Mouse (Mus musculus) limb, embryonic 13.5 days (tissue): ENCODE results near the gene Zfp57. TPM values are rescaled to one million over a fixed set of nuclear protein-coding genes. Genes with fewer than 3 reads are reported as not detected.

Experiments used
- ATAC-seq: fragments of 200-750 bp; cut with Nextera tagmentation; 2 replicates; pipeline ENCODE4 v1.8.0; 2017; ENCODE audit warnings: low read depth, moderate number of reproducible peaks, moderate TSS enrichment; ENCODE audit not compliant: low FRiP score
- H3K27ac ChIP-seq: fragments of 300-500 bp; sonication (generic); 2 replicates; pipeline ENCODE4 v1.5.1; 2015; ENCODE audit warnings: inconsistent platforms, mild to moderate bottlenecking, moderate library complexity
- H3K27me3 ChIP-seq: fragments of 300-500 bp; sonication (generic); 2 replicates; pipeline ENCODE4 v1.6.1; 2015; ENCODE audit warnings: mild to moderate bottlenecking, inconsistent platforms
- H3K36me3 ChIP-seq: fragments of 300-500 bp; sonication (generic); 2 replicates; pipeline ENCODE4 v1.6.1; 2015; ENCODE audit warnings: inconsistent platforms, mild to moderate bottlenecking, moderate library complexity
- H3K4me1 ChIP-seq: fragments of 300-500 bp; sonication (generic); 2 replicates; pipeline ENCODE4 v1.6.1; 2015; ENCODE audit warnings: inconsistent platforms
- H3K4me2 ChIP-seq: fragments of 300-500 bp; sonication (generic); replicated peaks from 2 replicates; pipeline ENCODE4 v1.6.1; 2015; ENCODE audit warnings: inconsistent platforms, mild to moderate bottlenecking, moderate library complexity
- H3K4me3 ChIP-seq: fragments of 300-500 bp; sonication (generic); 2 replicates; pipeline ENCODE4 v1.5.1; 2015; ENCODE audit warnings: moderate library complexity, mild to moderate bottlenecking, inconsistent platforms
- H3K9ac ChIP-seq: fragments of 300-500 bp; sonication (generic); 2 replicates; pipeline ENCODE4 v1.6.1; 2015; ENCODE audit warnings: mild to moderate bottlenecking, inconsistent platforms
- H3K9me3 ChIP-seq: fragments of 300-500 bp; sonication (generic); 2 replicates; pipeline ENCODE4 v1.6.1; 2016; ENCODE audit warnings: inconsistent platforms
- WGBS: fragments of 180-500 bp; shearing (Covaris S2); methylation state at CpG from one replicate; pipeline ENCODE4 v1.1.7; 2015; 5-methylcytosine and 5-hydroxymethylcytosine counted together
- polyA plus RNA-seq: library from polyadenylated mRNA; unstranded; fragments of >200 nt; fragmentation: Nextera tagmentation; extraction: Ambion mirVana; gene quantifications from 2 replicates; pipeline ENCODE4 v1.2.1, GENCODE M21; 2015

The Zfp57 gene
- polyA plus RNA-seq, 1 experiment from 2014 or later: 138 TPM

- peaks cover 10% of the 10 kb centered on the region for H3K27me3 ChIP-seq
Measured at GRCm38 (mm10) chr17:37048383-37048782, 47.4 kb downstream of the Zfp57 start.

DNA sequence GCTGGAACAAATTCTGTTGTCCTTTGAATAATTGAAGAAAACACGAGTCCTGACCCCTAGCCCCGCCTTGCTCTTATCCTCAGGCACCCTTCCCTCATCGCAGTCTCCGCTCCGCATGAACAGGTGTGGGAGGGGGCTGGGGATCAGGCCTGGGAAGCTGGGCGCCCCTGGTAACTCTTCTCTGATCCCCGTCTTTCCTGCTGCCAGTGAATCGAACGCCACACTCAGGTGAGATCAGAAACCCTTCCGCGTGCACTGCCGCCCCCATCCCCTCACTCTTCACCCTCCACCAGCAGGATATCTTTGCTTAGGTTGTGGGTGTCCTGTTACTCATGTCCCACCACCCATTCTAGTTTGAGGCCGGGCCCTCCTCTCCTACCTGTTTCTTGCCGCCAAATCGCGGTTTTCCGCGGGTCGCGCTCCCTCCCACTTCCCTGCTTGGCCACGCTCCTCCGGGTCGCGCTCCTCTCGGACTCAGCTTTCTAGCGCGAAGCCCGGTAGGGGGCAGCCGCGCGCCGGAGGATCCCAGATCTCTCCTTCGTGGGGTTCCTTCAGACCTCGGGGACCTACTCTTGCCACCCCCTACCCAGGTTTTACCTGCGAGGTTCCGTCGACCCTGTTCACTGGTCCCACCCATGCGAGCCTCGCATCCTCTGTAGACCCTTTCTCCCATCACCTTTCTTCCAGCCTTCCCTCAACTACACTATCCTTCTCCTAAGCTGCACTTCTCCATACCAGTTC is 48.8 kb downstream of the Zfp57 start:
- H3K4me3 ChIP-seq: peak overlapping the region; percentile 72
- H3K4me2 ChIP-seq: peak overlapping the region; percentile 93
- H3K9ac ChIP-seq: peak overlapping the region; percentile 87
- WGBS: 3% methylated on average over 39 of the region's 39 CpGs
- peaks cover 45% of the 10 kb centered on the region for H3K4me1 ChIP-seq
- peaks cover 20% of the 10 kb centered on the region for H3K36me3 ChIP-seq
- peaks cover 10% of the 10 kb centered on the region for H3K27me3 ChIP-seq
- no peaks in the 10 kb centered on the region for H3K9me3 ChIP-seq
- H3K27ac ChIP-seq: peak overlapping the region; percentile 63; the same call in 1 of the 2 replicates
- ATAC-seq: peak; percentile 13; the same call in 1 of the 2 replicates

More at GRCm38 (mm10) chr17:37048383-37048782, 47.4 kb downstream of the Zfp57 start:
- H3K4me3 ChIP-seq: no peak overlapping the region
- H3K4me1 ChIP-seq: peaks cover 45% of the 10 kb centered on the region
- peaks cover 6% of the 10 kb centered on the region; the same call in 1 of the 2 replicates for H3K36me3 ChIP-seq
- 0 out of 2 replicates have a peak overlapping the region, but pooled peaks have one; percentile 14 for H3K4me2 ChIP-seq
- no peak overlapping the region for H3K9ac ChIP-seq
- no peak overlapping the region for H3K27ac ChIP-seq
- 77% methylated on average over 7 of the region's 7 CpGs for WGBS
- ATAC-seq: no peak
- no peaks in the 10 kb centered on the region for H3K9me3 ChIP-seq

- Histone ChIP-seq H3K9me3 (no peaks in the 10 kb centered on the region), H3K4me3 (peak overlapping the region; percentile 72), H3K4me2 (peak overlapping the region; percentile 93), H3K9ac (peak overlapping the region; percentile 87), H3K27me3 (peaks cover 10% of the 10 kb centered on the region), H3K36me3 (peaks cover 27% of the 10 kb centered on the region), H3K4me1 (peaks cover 40% of the 10 kb centered on the region), H3K27ac (peak overlapping the region; percentile 63; the same call in 1 of the 2 replicates)
- 1% methylated on average over 22 of the region's 22 CpGs for WGBS
- peak; percentile 60 for ATAC-seq
Measured at GRCm38 (mm10) chr17:37050399-37050798, 49.4 kb downstream of the Zfp57 start.

GRCm38 (mm10) chr17:37050876-37051275 is 49.9 kb downstream of the Zfp57 start:
- Histone ChIP-seq H3K9me3 (no peaks in the 10 kb centered on the region), H3K4me3 (peak overlapping the region; percentile 72), H3K4me2 (peak overlapping the region; percentile 93), H3K27me3 (peaks cover 10% of the 10 kb centered on the region), H3K4me1 (peaks cover 40% of the 10 kb centered on the region), H3K36me3 (peaks cover 31% of the 10 kb centered on the region), H3K9ac (peak overlapping the region; percentile 87), H3K27ac (no peak overlapping the region; the same call in 1 of the 2 replicates)
- WGBS: 2% methylated on average over 27 of the region's 27 CpGs
- ATAC-seq: peak; percentile 6; the same call in 1 of the 2 replicates

GRCm38 (mm10) chr17:37051745-37052144 is 50.8 kb downstream of the Zfp57 start:
- Histone ChIP-seq H3K9ac (no peak overlapping the region; the same call in 1 of the 2 replicates), H3K27ac (no peak overlapping the region), H3K9me3 (no peaks in the 10 kb centered on the region), H3K36me3 (peaks cover 40% of the 10 kb centered on the region), H3K27me3 (peaks cover 10% of the 10 kb centered on the region), H3K4me2 (peak overlapping the region; percentile 93), H3K4me3 (0 out of 2 replicates have a peak overlapping the region, but pooled peaks have one; percentile 72), H3K4me1 (peaks cover 38% of the 10 kb centered on the region)
- WGBS: 50% methylated on average over 4 of the region's 4 CpGs
- ATAC-seq: no peak

DNA sequence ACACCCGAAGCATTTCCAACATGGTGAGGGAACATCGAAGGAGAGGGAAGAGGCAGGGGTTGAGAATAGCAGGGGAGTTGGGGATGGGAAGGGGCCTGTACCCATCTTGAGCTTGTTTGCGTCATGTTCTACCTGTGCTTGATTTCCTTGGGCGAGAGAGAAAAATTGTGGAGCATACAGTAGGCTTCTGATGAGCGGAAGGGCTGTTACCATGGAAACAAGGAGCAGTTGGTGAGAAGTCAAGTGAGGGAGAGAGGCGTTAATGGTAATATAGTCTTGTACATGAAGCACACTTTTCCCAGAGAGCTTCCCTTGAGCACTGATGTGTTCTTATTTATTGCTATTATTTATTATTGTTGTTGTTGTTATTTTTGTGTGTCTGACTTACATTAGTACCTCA is 56.0 kb downstream of the Zfp57 start:
- Histone ChIP-seq H3K27ac (no peak overlapping the region), H3K4me1 (no peaks in the 10 kb centered on the region), H3K9ac (no peak overlapping the region), H3K4me2 (no peak overlapping the region), H3K4me3 (no peak overlapping the region), H3K36me3 (peaks cover 80% of the 10 kb centered on the region), H3K27me3 (no peaks in the 10 kb centered on the region), H3K9me3 (no peaks in the 10 kb centered on the region)
- WGBS: 89% methylated on average over 6 of the region's 6 CpGs
- ATAC-seq: no peak

Other genes starting within 250 kb of the Zfp57 start
- gene H2-M10.5, start 228.3 kb upstream of the Zfp57 start, polyA plus RNA-seq: not detected in 2 replicates
- gene H2-M10.6, start 189.0 kb upstream of the Zfp57 start, polyA plus RNA-seq: not detected in 2 replicates
- gene Trim26, start 164.0 kb upstream of the Zfp57 start, polyA plus RNA-seq: 52.3 and 53.7 TPM in 2 replicates
- 0.13 and 0.28 TPM in 2 replicates for gene Trim15, start 134.0 kb upstream of the Zfp57 start, polyA plus RNA-seq
- 2.5 and 3.9 TPM in 2 replicates for gene Trim10, start 131.6 kb upstream of the Zfp57 start, polyA plus RNA-seq
- gene Trim40, start 111.0 kb upstream of the Zfp57 start, polyA plus RNA-seq: not detected in 2 replicates
- gene Trim31, start 103.0 kb upstream of the Zfp57 start, polyA plus RNA-seq: not detected in 2 replicates
- gene Rnf39, start 58.2 kb upstream of the Zfp57 start, polyA plus RNA-seq: 1.4 and 1.5 TPM in 2 replicates
- gene Ppp1r11, start 49.4 kb upstream of the Zfp57 start, polyA plus RNA-seq: 115 and 118 TPM in 2 replicates
- 111 and 117 TPM in 2 replicates for gene Znrd1, start 42.6 kb upstream of the Zfp57 start, polyA plus RNA-seq
- gene Znrd1as, start 42.6 kb upstream of the Zfp57 start, polyA plus RNA-seq: 5.7 and 5.8 TPM in 2 replicates
- not detected in 2 replicates for gene 2410137M14Rik, start 19.9 kb upstream of the Zfp57 start, polyA plus RNA-seq
- gene H2-M5, start 11.6 kb upstream of the Zfp57 start, polyA plus RNA-seq: 1.3 TPM in 2 replicates
- 0.18 and 0.22 TPM in 2 replicates for gene Mog, start 22.2 kb downstream of the Zfp57 start, polyA plus RNA-seq
- gene Gabbr1, start 44.8 kb downstream of the Zfp57 start, polyA plus RNA-seq: 13.3 and 15.2 TPM in 2 replicates
- gene Olfr90, start 87.3 kb downstream of the Zfp57 start, polyA plus RNA-seq: 0.09 TPM in 1 of 2 replicates, not detected in the other
- gene Olfr91, start 97.1 kb downstream of the Zfp57 start, polyA plus RNA-seq: not detected in 2 replicates
- gene Olfr92, start 118.9 kb downstream of the Zfp57 start, polyA plus RNA-seq: not detected in 2 replicates
- not detected in 2 replicates for gene Olfr93, start 160.3 kb downstream of the Zfp57 start, polyA plus RNA-seq
- not detected in 2 replicates for gene Ubd, start 192.7 kb downstream of the Zfp57 start, polyA plus RNA-seq
- not detected in 2 replicates for gene Olfr94, start 199.8 kb downstream of the Zfp57 start, polyA plus RNA-seq
- not detected in 2 replicates for gene Olfr95, start 212.0 kb downstream of the Zfp57 start, polyA plus RNA-seq
- gene Olfr96, start 219.0 kb downstream of the Zfp57 start, polyA plus RNA-seq: not detected in 2 replicates
- not detected in 2 replicates for gene Olfr97, start 236.2 kb downstream of the Zfp57 start, polyA plus RNA-seq